Mouse (Mus musculus): ENCODE measurements around the gene Ttc28.

- no peak for TF ChIP-seq CTCF (IDR thresholded peaks at IDR 0.05; ENCODE audit: low read depth)
- no peak for TF ChIP-seq EP300 (IDR thresholded peaks at IDR 0.05; ENCODE audit: low read depth)
Measured at GRCm38 (mm10) chr5:111216166-111216565, 336.6 kb downstream of the Ttc28 start.
